Mouse (Mus musculus): ENCODE results near the gene Tank. TPM values are rescaled to one million over a fixed set of nuclear protein-coding genes. Genes with fewer than 3 reads are reported as not detected.

Gene Tank
- total RNA-seq, 2 experiments from 2014 or later: 33.6 to 45.2 TPM

DNA sequence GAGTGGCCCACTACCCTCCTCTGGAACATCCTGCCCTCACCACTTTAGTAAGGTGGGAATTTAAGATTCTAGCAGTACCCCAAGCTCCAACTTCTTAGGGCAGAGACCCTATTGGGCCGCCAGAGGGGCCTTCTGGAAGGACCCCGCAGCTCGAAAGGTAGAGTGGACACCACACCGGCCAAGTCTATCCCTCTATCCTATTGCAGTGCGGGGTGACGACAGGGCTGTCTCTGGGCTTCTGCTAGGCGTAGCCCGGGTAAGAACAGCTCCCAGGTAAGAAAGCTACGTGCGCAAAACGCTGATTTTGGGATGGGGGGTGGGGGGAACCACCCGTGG lies 76.6 kb downstream of the Tank start:
- no peak for DNase-seq (ENCODE audit: low spot score in 2 of 2)

DNA sequence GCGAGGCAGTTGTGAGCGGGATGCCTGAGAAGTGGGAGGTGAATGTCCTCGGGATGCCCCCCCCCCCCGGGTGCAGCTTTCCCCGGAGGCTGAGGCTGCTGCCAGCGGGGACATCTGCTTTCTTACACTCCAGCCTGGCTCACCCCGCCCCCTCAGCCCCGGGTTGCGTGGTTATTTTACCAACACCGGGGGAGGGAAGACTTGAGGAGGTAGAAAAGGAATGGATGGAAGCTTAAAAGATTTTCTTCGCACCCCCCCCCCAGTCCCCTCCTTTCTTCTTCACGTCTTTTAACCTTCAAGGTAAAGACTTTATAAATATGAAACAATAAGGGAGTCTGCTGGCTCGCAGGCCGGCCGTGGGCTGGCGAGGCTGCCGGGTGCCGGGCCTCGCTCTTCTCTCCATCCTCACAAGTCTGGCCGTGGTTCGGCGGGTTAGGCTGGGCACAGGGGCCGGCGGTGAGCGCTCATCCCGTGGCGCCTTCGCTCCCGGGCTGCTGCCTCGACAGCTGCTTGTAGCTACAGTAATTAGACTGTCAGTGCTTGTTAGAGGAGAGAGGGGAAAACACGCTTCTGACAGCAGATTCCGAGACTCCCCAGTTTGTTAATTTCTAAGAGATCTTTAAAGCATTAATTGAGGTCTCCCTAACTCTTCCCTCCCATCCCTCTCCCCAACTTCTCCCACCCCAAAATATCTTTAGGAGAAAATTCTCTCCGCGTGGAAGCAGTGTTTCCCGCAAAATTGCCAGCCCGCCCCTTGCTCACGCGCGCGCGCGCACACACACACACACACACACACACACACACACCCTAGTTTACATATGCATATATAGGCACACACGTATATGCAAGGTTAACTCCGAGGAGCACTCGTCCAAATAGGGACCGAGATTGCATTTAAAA lies 77.2 kb downstream of the Tank start:
- peak; percentile 15 to 28 for DNase-seq (ENCODE audit: low spot score in 2 of 2)

DNA sequence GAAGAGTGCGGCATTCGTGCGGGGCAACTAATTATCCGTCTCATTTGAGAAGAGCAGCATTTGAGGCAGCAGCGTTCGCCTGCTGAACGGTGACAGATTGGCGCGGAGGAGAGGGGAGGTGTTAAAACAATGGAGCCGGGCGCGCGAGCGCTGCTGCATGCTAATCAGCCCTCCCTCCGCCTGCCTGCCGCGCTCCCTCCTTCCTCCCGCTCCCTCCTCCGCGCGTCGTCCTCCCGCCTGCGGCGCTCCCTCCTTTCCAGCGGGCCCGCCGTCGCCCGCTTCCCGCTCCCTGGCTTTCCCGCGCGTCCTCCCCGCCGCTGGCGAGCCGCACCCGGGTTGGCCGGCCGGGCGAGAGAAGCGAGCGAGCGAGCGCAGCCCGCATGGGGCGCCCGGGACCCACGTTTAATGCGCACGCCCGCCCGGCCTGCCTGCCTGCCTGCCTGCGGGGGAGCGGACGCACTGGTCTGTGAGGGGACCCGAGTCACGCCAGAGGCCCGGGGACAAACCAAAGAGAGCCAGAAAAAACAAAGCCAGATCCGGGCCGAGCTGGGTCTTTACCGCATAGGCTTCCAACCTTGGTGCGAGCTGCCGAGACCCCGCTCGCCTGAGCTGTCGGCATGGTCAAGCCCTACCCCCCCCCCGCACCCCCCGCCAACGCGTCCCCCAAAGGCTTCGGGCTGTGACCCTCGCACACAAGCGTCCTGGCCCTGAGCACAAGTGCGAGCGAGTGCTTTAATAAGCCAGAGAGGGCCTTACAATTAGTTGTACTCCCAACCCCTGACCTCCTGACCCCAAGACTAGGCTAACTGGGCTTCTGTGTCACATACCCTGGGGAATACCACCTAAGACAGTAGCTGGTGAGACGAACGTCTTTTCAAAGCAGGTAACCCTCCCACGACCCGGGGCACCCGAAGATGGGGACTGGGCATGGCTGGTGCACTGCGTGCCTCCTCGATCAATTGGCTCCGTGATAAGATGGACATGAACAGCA lies 78.3 kb downstream of the Tank start:
- DNase-seq (ENCODE audit: low spot score in 2 of 2): peak; percentile 52 to 55

DNA sequence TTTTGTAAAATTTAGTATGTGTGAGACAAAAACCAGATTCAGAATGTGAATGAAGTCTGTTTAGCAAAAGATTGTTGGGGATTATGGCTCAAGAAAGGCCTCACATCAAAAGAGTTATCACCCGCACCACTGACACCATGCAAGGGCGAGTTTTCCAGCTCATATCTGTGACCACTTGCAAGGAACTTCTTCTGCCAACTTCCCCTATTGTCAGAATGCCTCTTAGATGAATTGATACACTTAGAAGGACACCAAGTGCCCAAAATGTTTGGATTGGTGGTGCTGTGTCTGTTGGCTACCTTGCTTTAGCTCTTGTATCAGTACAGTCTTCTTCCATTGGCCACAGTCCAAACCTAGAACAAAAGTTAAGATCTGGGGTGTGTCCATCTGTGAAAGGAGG lies 80.9 kb downstream of the Tank start:
- DNase-seq (ENCODE audit: low spot score in 2 of 2): no peak

DNA sequence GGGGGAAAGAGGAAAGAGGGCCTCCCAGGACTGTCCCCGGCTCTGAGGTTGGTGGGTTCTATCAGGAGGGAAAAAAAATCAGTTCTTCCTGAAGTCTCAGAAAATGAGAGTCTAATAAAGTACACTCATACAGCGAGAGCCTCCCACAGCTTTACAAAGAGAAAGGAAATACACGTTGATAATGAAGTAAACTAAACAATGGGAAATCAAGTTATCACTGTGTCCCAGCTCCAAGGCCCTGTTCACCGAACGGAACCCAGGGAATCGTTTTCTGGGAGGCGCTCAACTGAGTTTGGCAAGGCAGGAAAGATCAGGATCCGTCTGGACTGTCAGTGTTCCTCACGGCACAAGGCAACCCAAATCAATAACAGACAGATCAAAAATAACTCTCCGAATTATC lies 84.4 kb downstream of the Tank start:
- DNase-seq (ENCODE audit: low spot score in 2 of 2): no peak

DNA sequence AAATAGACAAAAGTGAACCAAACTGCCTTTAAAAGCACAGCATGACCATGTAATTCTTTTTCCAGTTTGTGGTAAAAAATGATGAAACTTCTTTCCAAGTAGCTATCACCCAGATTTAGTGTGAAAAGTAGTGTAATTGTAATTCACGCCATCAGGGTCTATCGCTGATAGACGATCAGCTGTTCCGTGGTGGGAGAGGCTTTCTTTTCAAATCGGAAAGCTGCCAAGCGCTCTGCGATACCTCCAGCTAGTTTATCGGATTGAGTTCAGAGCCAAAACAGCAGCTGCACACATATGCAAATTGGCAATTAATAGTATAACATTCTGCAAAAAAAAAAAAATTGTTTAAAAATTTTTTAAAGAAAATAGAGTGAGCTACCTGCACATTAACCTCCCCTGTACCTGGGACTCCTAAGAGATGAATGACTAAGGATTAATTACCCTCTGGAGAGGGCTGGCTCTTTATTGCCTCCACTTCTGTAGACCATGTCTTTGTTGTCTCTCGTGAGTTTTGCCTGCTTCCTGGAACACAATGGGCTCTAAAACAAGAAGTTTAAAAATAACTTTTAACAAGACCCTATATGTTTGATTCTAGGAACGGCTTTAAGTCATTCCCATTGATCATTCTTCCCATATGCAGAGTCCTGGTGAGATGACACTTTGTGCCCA lies 85.3 kb downstream of the Tank start:
- no peak for DNase-seq (ENCODE audit: low spot score in 2 of 2)

DNA sequence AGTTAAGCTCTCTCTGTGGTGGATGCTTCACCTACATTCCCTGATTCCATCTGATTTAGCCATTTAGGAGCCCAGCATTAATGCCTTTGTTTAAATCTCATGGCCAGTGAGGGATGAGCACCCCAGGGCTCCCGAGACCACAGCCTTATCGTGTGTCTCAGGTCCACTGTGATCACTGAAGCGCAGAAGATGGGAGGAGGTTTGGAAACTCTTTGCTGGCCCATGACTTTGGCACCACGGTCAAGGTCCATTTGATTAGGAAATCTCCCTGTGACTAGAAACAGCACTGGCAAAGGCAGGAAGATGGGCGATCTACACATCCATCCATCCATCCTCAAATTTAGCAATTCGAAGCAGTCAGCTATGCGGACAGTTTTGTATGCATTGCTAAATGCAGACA lies 89.0 kb downstream of the Tank start:
- no peak for DNase-seq (ENCODE audit: low spot score in 2 of 2)

DNA sequence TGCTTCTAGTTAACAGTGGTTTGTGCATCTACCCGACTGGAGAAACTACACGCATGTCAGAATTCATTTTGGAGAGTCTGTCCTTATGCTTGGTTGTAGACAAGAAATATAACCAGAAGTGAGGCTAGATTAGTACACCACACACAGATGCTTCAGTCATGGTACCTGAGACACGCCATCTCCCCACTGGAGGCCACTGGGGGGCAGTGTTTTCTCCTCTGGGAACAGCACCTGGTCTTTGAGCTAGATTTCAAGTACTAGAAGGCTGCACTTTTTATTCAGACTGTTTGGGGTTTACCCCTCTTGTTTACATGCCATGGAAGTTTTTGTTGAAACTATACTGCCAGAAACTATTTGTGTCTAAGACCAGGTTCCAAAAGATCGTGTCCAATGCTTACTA lies 89.9 kb downstream of the Tank start:
- DNase-seq (ENCODE audit: low spot score in 2 of 2): peak; percentile 44 to 52

DNA sequence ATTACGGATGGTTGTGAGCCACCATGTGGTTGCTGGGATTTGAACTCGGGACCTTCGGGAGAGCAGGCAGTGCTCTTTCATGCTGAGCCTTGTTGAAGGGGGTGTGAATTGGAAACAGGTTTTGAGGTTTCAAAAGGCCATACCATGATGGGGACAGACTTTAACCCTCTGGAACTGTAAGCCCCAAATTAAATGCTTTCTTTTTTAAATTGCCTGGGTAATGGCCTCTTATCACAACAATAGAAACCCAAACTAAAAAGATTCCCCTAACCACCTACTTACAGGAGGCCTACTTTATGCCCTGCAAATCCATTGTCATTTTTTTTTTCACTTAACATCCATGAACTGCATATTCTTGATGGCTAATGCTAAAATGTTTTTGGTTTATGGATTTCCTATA lies 96.2 kb downstream of the Tank start:
- no peak for DNase-seq (ENCODE audit: low spot score in 2 of 2)

DNA sequence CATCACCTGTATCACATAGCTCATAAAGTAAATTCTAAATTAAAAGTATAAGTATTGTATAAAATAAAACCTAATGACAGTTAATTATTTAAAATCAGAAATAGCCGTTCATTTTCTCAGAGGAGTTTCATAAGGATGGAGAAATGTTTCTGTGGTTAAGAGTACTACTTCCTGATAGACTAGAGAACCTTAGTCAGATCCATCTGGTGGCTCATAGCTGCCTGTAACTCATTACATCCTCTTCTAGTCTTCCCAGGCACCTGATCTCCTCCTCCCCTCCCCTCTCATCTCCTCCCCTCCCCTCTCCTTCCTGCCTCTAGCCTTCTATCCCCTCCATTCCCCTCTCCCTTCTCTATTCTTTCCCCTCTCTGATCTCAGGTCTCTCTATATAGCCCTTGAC lies 103.2 kb downstream of the Tank start:
- DNase-seq (ENCODE audit: low spot score in 2 of 2): no peak

DNA sequence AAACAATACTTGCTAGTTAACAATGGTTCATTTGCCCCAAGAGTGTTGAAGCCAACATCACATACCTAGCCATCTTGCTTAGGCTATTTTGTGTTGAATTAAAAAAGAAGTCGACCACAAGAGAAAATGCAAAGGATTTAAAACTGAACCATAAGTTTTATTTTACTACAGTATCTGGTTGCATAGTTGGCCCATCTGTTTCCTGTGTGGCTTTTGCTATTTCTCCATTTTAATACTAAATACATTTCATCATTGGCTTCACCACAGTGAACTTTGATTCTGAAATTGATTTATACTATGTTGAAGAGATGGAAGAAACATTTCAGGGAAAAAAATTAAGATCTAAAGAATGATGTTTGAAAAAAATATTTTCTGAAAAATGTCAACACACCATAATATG lies 108.1 kb downstream of the Tank start:
- no peak for DNase-seq (ENCODE audit: low spot score in 2 of 2)

DNA sequence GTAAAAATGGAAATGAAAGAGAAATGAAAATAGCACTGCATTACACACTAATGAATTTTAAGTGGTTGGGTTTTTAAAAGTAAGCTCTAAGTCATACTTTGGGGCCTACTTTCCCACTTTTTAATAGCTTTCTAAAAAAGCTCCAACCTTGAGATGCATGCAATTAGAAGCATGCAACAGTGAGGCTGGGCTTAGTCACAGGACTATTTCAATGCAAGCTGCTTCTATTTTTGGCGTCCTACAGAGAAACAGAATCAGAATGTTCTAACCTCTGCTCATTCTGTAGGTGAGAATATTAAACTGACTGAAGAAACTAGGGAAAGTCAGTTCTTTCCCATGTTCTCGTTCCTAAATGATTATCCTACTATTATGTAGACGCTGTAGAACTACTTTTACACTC lies 110.7 kb downstream of the Tank start:
- no peak for DNase-seq (ENCODE audit: low spot score in 2 of 2)

Other genes starting within 250 kb of the Tank start
- 100 to 1,000 TPM in 1 of 2 experiments, 10 to 100 TPM in 1; 80.6 to 106 TPM for gene Psmd14, start 133.1 kb downstream of the Tank start, total RNA-seq (2021)
- gene Tbr1, start 224.3 kb downstream of the Tank start, total RNA-seq (2021): not detected

All from adrenal gland, adult 18-20 months (tissue).